Mouse (Mus musculus) kidney, adult 2 months (tissue): ENCODE measurements around the gene Eif4g3.

Experiments
- CTCF ChIP-seq: fragments of 200-500 bp; conservative IDR thresholded peaks from 2 replicates; pipeline ENCODE4 v1.5.1; 2011; ENCODE audit warnings: low read depth, mild to moderate bottlenecking, control low read depth, low read length, moderate library complexity, mixed read lengths; ENCODE audit not compliant: insufficient read depth, insufficient read length
- POLR2A ChIP-seq: fragments of 200-500 bp; IDR thresholded peaks from one replicate; pipeline ENCODE4 v1.6.1; 2011; ENCODE audit warnings: low read depth, low read length, control low read depth

DNA sequence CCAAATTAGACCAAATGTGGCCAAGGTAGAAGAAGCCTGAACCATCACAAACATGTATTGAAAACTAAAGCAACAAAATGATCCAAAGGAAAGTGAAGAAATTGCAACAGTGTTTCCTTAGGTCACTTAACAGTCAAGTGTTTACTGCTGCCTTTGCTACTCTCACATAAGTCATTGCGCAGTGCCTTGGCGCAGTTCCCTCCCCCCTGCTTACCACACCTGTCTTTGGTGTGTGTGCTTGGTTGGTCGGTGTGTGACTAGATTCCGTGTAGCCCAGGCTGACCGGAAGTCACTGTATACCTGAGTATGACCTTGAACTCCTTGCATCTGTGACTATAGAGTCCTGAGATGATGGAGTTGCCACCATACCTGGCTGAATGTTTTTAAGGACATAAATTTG lies 186.6 kb downstream of the Eif4g3 start:
- TF ChIP-seq POLR2A, result no peak
- no peak for TF ChIP-seq CTCF
